ENCODE assay signal across 19 mouse cellular contexts in the genomic region with DNA sequence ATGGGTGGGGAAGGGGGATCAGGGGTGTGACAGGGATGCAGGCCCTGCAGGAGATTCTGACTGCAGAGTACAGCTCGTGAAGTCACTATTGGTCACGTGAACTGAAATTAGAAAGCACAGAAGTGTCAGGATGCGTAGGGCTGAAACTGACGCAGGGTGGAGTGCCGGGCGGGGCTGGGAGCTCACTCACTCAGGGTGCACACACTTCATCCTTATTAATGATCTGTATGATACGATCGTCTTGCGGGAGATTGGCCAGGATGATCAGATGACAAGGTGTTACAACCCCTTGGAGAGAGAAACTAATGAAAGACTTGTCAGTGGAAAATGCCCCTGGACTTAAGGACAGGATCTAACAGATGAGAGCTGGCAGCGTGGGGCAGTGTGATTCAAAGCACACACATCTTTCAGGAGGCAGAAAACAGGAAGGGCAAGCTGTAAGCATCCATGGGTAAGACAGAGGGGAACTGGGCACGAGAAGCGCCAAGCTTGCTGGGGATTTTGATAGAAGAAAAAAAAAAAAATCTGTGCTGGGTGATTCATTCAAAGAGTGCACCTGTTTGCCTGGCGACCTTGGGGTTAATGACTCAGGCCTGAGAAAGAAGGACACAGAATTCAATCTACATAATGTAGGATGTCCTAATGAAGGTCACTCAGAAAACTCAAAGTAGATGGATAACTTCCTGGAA.
A peak's percentile ranks its signal among the peaks of the same experiment; 100 is the strongest.
DNase-seq lines count a peak whose midpoint lies in the region; ATAC-seq and TF ChIP-seq lines count a peak whose summit lies in the region.
"Had no signal": no experiment of that assay in that cellular context is flagged by ENCODE, and none has a peak within 500 bp of the region (broad histone marks: within the 10 kb centered on the region; RNA-seq: fewer than 3 reads in every experiment).

No protein-coding gene starts in this region.

- no peak for ATAC-seq in midbrain, embryonic 14.5 days (ENCODE audit: low FRiP score, low TSS enrichment)
- 0 out of 2 replicates have a peak, but pooled peaks have one; percentile 25 for ATAC-seq in granulocyte monocyte progenitor cell, adult 5-6 weeks (replicated peaks; ENCODE audit: poor library complexity, severe bottlenecking)
- no peak for ATAC-seq in stomach, postnatal 0 days (ENCODE audit: low FRiP score, low TSS enrichment)
- ATAC-seq: forebrain, embryonic 16.5 days; intestine, embryonic 16.5 days had no signal

- no peaks in the 10 kb centered on the region for H3K27me3 ChIP-seq in midbrain, embryonic 10.5 days (ENCODE audit: low read depth, poor library complexity, severe bottlenecking)
- H3K27me3 ChIP-seq in midbrain, embryonic 14.5 days (ENCODE audit: control insufficient read depth, insufficient read depth, low read length): no peaks in the 10 kb centered on the region
- H3K27me3 ChIP-seq in stomach, postnatal 0 days (ENCODE audit: control insufficient read depth, insufficient read depth, low read length): no peaks in the 10 kb centered on the region
- H3K27me3 ChIP-seq: embryonic facial prominence, embryonic 12.5 days; neural tube, embryonic 12.5 days; stomach, embryonic 15.5 days had no signal

- peak overlapping the region; percentile 28; the same call in 1 of the 2 replicates for H3K27ac ChIP-seq in midbrain, embryonic 10.5 days (replicated peaks)
- no peak overlapping the region for H3K27ac ChIP-seq in midbrain, embryonic 14.5 days (replicated peaks; ENCODE audit: low read depth, low read length)
- peak overlapping the region; percentile 73 for H3K27ac ChIP-seq in stomach, postnatal 0 days (replicated peaks)
- H3K27ac ChIP-seq: embryonic facial prominence, embryonic 12.5 days; macrophage; neural tube, embryonic 12.5 days; stomach, embryonic 15.5 days had no signal

- H3K9ac ChIP-seq in midbrain, embryonic 14.5 days (replicated peaks; ENCODE audit: low read length): no peak overlapping the region
- H3K9ac ChIP-seq in stomach, postnatal 0 days (ENCODE audit: low read length): no peak overlapping the region
- H3K9ac ChIP-seq: embryonic facial prominence, embryonic 12.5 days; neural tube, embryonic 12.5 days; stomach, embryonic 15.5 days had no signal

- H3K4me2 ChIP-seq in midbrain, embryonic 14.5 days (ENCODE audit: low read length): no peak overlapping the region
- H3K4me2 ChIP-seq in stomach, postnatal 0 days (replicated peaks; ENCODE audit: low read depth): no peak overlapping the region
- H3K4me2 ChIP-seq: embryonic facial prominence, embryonic 12.5 days; neural tube, embryonic 12.5 days; stomach, embryonic 15.5 days had no signal

- no peak for TF ChIP-seq CTCF in stomach, postnatal 0 days (IDR thresholded peaks at IDR 0.05; ENCODE audit: low read depth)

- no peak for TF ChIP-seq EP300 in stomach, postnatal 0 days (optimal IDR thresholded peaks at IDR 0.05)

- whole genome bisulfite sequencing in midbrain, embryonic 10.5 days: 86% methylated on average over 13 of the region's 13 CpGs
- 83% methylated on average over 13 of the region's 13 CpGs for WGBS in midbrain, embryonic 14.5 days
- 57% methylated on average over 13 of the region's 13 CpGs for WGBS in stomach, postnatal 0 days

- no peaks in the 10 kb centered on the region for H3K36me3 ChIP-seq in midbrain, embryonic 10.5 days
- H3K36me3 ChIP-seq in midbrain, embryonic 14.5 days (ENCODE audit: control insufficient read depth, insufficient read depth, low read length): no peaks in the 10 kb centered on the region
- H3K36me3 ChIP-seq in stomach, postnatal 0 days (ENCODE audit: control insufficient read depth, insufficient read depth, low read length): no peaks in the 10 kb centered on the region
- H3K36me3 ChIP-seq: embryonic facial prominence, embryonic 12.5 days; neural tube, embryonic 12.5 days; stomach, embryonic 15.5 days had no signal

- peak; percentile 30 for DNase-seq in adrenal gland, adult 2 months
- DNase-seq in adrenal gland, postnatal 4 days (ENCODE audit: low spot score in 2 of 2): no peak
- no peak for DNase-seq in midbrain, embryonic 10.5 days (ENCODE audit: low spot score)
- DNase-seq in midbrain, embryonic 14.5 days: no peak
- DNase-seq in stomach, postnatal 0 days (ENCODE audit: low spot score): no peak
- DNase-seq in heart, postnatal 4 days: no peak
- no peak for DNase-seq in cerebellum, postnatal 14 days
- DNase-seq: cerebellum, postnatal 10 days; gastrocnemius, adult 2 months; kidney, postnatal 36 days; left cerebral cortex, postnatal 4 days; thymus, postnatal 4 days had no signal

- H3K4me1 ChIP-seq in midbrain, embryonic 10.5 days: peaks cover 8% of the 10 kb centered on the region
- no peaks in the 10 kb centered on the region for H3K4me1 ChIP-seq in midbrain, embryonic 14.5 days (ENCODE audit: control insufficient read depth, insufficient read depth, low read length)
- 0 out of 2 replicates have a peak, but pooled peaks cover 5% of the 10 kb centered on the region for H3K4me1 ChIP-seq in stomach, postnatal 0 days (replicated peaks; ENCODE audit: control insufficient read depth, insufficient read depth)
- H3K4me1 ChIP-seq: neural tube, embryonic 12.5 days had no signal

- no peaks in the 10 kb centered on the region for H3K9me3 ChIP-seq in midbrain, embryonic 10.5 days (replicated peaks)
- no peaks in the 10 kb centered on the region for H3K9me3 ChIP-seq in midbrain, embryonic 14.5 days (ENCODE audit: control insufficient read depth, low read length)
- no peaks in the 10 kb centered on the region for H3K9me3 ChIP-seq in stomach, postnatal 0 days (ENCODE audit: control insufficient read depth, low read length)
- H3K9me3 ChIP-seq: embryonic facial prominence, embryonic 12.5 days; neural tube, embryonic 12.5 days; stomach, embryonic 15.5 days had no signal

- H3K4me3 ChIP-seq in midbrain, embryonic 10.5 days: no peak overlapping the region
- H3K4me3 ChIP-seq in midbrain, embryonic 14.5 days (replicated peaks; ENCODE audit: low read depth, low read length): no peak overlapping the region
- H3K4me3 ChIP-seq in stomach, postnatal 0 days (ENCODE audit: low read depth, low read length): no peak overlapping the region
- H3K4me3 ChIP-seq: embryonic facial prominence, embryonic 12.5 days; gastrocnemius, adult 2 months; neural tube, embryonic 12.5 days; stomach, embryonic 15.5 days had no signal
